Mouse (Mus musculus) forelimb bud, embryonic 11.5 days (tissue): ENCODE measurements around the gene Fam69b.

ENCODE experiments used
- DNase-seq: peaks from one replicate; pipeline ENCODE4 v3.0.0-alpha.2; 2012; ENCODE audit warnings: low read depth, low spot score

Fam69b gene

DNA sequence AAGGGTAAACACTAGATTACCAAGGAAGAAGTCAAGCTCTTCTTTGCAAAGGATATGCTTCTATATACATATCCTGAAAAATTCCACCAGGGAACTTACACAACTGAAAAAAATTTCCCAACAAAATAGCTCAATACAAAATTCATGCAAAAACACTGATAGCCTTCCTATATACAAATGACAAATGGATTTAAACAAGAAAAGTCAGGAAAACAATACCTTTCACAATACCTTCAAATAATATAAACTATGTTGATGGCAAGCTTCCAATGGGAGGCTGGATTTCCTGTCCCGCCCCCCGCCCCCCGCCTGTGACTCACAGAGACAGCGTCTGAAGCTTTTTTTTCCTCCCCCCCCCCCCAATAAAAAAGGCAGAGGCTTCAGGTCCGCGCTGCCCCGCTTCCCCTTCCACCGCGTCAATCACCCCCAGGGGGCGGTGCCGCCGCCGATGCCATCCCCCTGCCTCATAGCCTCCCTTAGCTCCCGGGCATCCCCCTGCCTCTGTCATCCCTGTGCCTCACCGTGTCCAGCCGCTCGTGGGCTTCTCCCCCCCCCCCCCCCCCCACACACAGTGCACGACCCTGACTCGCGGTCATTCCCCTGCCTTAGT is 33.0 kb downstream of the Fam69b start:
- DNase-seq: no peak

DNA sequence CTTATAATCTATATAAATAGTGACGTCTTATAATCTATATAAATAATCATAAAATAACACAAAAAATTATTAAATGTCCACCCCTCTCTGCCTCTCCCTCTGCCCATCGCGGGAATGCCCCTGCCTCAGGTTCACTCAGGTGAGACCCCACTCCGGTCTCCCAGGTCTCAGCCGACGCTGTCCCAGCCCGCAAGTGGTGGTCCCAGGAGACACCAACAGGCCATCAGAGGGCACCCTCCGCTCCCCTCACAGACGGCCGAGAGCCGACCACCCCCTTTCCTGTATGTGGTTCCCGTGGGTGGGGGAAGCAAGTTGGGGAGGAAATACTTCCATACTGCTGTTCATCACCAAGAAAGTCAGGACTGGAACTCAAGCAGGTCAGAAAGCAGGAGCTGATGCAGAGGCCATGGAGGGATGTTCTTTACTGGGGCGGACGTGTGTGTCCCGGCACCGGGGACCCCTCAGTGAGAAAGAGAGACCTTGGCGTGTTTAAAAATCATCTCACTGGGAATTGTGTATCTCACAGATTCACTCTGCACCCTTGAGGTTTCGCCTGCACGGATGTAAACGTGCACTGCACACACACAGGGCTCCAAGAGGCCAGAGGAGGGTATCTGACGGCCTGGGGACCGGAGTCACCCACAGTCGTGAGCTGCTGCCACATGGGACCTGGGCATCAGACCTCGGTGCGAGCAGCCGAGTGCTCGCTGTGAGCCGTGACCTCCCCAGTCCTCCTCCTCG is 33.7 kb downstream of the Fam69b start:
- no peak for DNase-seq

DNA sequence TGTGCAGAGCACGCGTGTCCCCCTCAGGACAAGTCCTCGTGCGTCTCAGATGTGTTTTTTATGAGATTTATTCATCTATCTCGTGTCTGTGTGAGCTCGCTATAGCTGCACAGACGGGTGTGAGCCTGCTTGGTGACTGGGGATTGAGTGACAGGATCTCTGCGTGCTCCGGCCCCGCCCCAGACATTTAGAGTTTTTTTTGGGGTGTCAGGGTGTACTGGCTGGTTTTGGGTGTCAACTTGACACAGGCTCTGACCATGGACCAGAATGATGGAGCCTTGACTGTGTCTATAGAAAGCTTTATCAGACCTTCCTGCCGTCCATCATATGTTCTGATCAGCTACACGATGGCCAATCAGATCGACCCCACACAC is 34.2 kb downstream of the Fam69b start:
- no peak for DNase-seq

DNA sequence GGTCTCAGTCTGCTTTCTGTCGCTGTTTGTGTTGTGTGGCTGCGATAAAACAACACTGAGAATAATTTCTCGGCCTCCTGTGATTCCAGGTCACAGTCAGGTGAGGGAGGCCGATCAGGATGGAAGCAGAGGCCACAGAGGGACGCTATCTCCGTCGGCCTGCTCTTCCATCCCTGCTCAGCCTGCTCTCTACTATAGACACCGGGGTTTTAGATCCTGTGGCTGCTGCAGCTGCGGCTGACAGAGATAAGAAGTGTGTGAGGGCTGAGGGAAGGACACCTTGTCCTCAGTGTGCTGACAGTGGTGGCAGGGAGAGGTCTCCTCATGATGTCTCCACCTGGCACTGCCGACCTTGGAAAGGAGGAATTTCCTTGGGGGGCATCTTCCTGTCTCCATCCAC is 34.9 kb downstream of the Fam69b start:
- no peak for DNase-seq

DNA sequence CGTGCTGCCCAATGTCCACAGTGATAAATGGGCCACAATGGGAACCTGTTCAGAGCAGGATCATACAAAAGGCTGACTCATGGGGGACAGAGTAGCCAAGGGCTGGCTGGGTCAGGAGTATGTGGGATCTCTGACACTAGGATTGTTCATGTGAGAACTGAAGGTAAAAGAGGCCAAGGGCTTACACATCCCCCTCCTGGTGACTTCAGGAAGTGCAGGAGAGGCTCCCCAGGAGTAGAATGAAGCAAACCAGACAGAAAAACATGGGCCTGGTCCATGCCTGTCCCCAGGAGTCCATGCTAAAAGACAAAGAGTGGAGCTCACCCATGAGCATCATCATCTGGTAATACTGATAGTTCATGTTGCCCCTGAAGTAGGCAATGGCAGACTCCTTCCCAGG is 35.3 kb downstream of the Fam69b start:
- DNase-seq: peak; percentile 29

DNA sequence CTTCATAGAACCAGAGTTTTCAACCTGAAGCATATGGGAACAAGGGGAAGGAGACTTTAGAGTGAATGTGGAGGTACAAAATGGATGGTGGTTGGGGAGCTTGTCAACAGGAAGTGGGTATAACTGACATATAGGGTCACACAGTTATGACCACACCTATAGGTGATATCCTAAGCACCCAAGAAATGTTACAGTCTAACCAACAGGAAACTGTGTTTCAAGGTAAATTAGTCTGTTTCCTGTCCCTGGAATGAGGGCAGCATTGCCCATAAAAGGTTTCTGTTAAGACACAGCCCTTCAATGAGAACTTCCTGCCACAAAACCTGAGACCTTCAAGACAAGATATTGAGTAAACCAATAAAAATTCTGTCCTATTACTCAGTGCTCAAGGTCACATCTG is 40.5 kb downstream of the Fam69b start:
- DNase-seq: no peak

DNA sequence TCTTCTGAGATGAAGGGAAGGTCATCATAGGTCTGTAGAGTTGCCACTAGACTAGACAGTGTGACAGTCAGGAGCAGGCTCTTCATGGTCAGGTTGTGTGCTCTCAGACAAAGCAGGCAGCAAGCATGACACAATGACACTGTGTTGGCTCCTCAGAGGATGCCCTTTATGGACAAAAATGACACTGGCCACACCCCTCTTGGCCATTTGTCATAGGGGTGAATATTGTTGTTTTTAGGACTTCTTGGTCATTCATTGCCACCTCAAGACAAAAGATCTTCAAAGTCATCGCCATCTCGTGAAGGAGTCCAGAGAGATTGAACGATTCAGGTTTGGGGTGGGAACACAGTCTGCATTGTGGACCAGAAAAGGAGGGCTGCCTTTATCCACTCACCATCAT is 42.9 kb downstream of the Fam69b start, which contains the start of gene Lcn4:
Gene Lcn4 (minus strand): TSS at position 101 of the 400 bp plus-strand sequence.
- DNase-seq: no peak
